Mouse (Mus musculus) midbrain, embryonic 15.5 days (tissue): ENCODE measurements around the gene Tmem131. TPM values are rescaled to one million over a fixed set of nuclear protein-coding genes. Genes with fewer than 3 reads are reported as not detected.
"Not testable (repeated sequence)": the region's sequence is repeated elsewhere in the genome, so short reads cannot be mapped to it uniquely, and the experiment has no call there.

Source experiments
- ATAC-seq: fragments of 200-750 bp; cut with Nextera tagmentation; replicated peaks from 2 replicates; pipeline ENCODE4 v1.8.0; 2017; ENCODE audit warnings: moderate TSS enrichment
- H3K27ac ChIP-seq: fragments of 300-500 bp; sonication (generic); 2 replicates; pipeline ENCODE4 v1.5.1; 2015; ENCODE audit warnings: mild to moderate bottlenecking, inconsistent platforms
- H3K27me3 ChIP-seq: fragments of 300-500 bp; sonication (generic); replicated peaks from 2 replicates; pipeline ENCODE4 v1.6.1; 2015; ENCODE audit warnings: inconsistent platforms
- H3K36me3 ChIP-seq: fragments of 300-500 bp; sonication (generic); replicated peaks from 2 replicates; pipeline ENCODE4 v1.6.1; 2015; ENCODE audit warnings: inconsistent platforms
- H3K4me1 ChIP-seq: fragments of 300-500 bp; sonication (generic); 2 replicates; pipeline ENCODE4 v1.6.1; 2015; ENCODE audit warnings: inconsistent platforms
- H3K4me2 ChIP-seq: fragments of 300-500 bp; sonication (generic); 2 replicates; pipeline ENCODE4 v1.6.1; 2015; ENCODE audit warnings: inconsistent platforms, mild to moderate bottlenecking, moderate library complexity
- H3K4me3 ChIP-seq: fragments of 300-500 bp; sonication (generic); 2 replicates; pipeline ENCODE4 v1.5.1; 2015; ENCODE audit warnings: mild to moderate bottlenecking, inconsistent platforms
- H3K9ac ChIP-seq: fragments of 300-500 bp; sonication (generic); 2 replicates; pipeline ENCODE4 v1.6.1; 2015; ENCODE audit warnings: mild to moderate bottlenecking, inconsistent platforms
- H3K9me3 ChIP-seq: fragments of 300-500 bp; sonication (generic); 2 replicates; pipeline ENCODE4 v1.6.1; 2016; ENCODE audit warnings: inconsistent platforms
- WGBS: fragments of 180-500 bp; shearing (Covaris S2); methylation state at CpG from one replicate; pipeline ENCODE4 v1.1.7; 2015; ENCODE audit warnings: mixed read lengths; 5-methylcytosine and 5-hydroxymethylcytosine counted together
- polyA plus RNA-seq: library from polyadenylated mRNA; unstranded; fragments of >200 nt; fragmentation: Nextera tagmentation; extraction: Ambion mirVana; gene quantifications from 2 replicates; pipeline ENCODE4 v1.2.1, GENCODE M21; 2015

The Tmem131 gene
- polyA plus RNA-seq, 1 experiment from 2014 or later, result 14.8 TPM

- H3K4me2 ChIP-seq, ATAC-seq, H3K9me3 ChIP-seq, H3K27ac ChIP-seq, H3K9ac ChIP-seq, H3K4me3 ChIP-seq, H3K27me3 ChIP-seq, H3K4me1 ChIP-seq, H3K36me3 ChIP-seq: not testable (repeated sequence)
- 91% methylated on average over 7 of the region's 7 CpGs for WGBS
These were observed 33.5 kb downstream of the Tmem131 start for GRCm38 (mm10) chr1:36909965-36910364.

GRCm38 (mm10) chr1:36905216-36905615 lies 38.2 kb downstream of the Tmem131 start:
- no peaks in the 10 kb centered on the region for H3K9me3 ChIP-seq
- ATAC-seq, result no peak
- no peaks in the 10 kb centered on the region for H3K27me3 ChIP-seq
- no peak overlapping the region for H3K4me2 ChIP-seq
- H3K36me3 ChIP-seq, result no peaks in the 10 kb centered on the region
- no peak overlapping the region for H3K27ac ChIP-seq
- H3K4me3 ChIP-seq, result no peak overlapping the region
- peaks cover 6% of the 10 kb centered on the region; the same call in 1 of the 2 replicates for H3K4me1 ChIP-seq
- no peak overlapping the region for H3K9ac ChIP-seq
- WGBS, result 90% methylated on average over 3 of the region's 3 CpGs

- Histone ChIP-seq H3K9ac (no peak overlapping the region), H3K27me3 (no peaks in the 10 kb centered on the region), H3K9me3 (no peaks in the 10 kb centered on the region), H3K36me3 (no peaks in the 10 kb centered on the region), H3K4me3 (no peak overlapping the region), H3K4me2 (no peak overlapping the region), H3K4me1 (peaks cover 6% of the 10 kb centered on the region; the same call in 1 of the 2 replicates), H3K27ac (no peak overlapping the region)
- ATAC-seq, result no peak
- 73% methylated on average over 6 of the region's 6 CpGs for WGBS
These were observed 39.0 kb downstream of the Tmem131 start for GRCm38 (mm10) chr1:36904489-36904888.

GRCm38 (mm10) chr1:36904084-36904451 lies 39.4 kb downstream of the Tmem131 start:
- ATAC-seq, result no peak
- Histone ChIP-seq H3K36me3 (no peaks in the 10 kb centered on the region), H3K4me3 (no peak overlapping the region), H3K9ac (no peak overlapping the region), H3K9me3 (no peaks in the 10 kb centered on the region), H3K4me2 (no peak overlapping the region), H3K27me3 (no peaks in the 10 kb centered on the region), H3K27ac (no peak overlapping the region), H3K4me1 (peaks cover 6% of the 10 kb centered on the region; the same call in 1 of the 2 replicates)
- 54% methylated on average over 3 of the region's 3 CpGs for WGBS

GRCm38 (mm10) chr1:36903376-36904083 lies 39.9 kb downstream of the Tmem131 start:
- 92% methylated on average over 15 of the region's 15 CpGs for WGBS
- Histone ChIP-seq H3K9me3 (no peaks in the 10 kb centered on the region), H3K36me3 (no peaks in the 10 kb centered on the region), H3K4me3 (no peak overlapping the region), H3K4me2 (no peak overlapping the region), H3K9ac (no peak overlapping the region), H3K27me3 (no peaks in the 10 kb centered on the region), H3K4me1 (peaks cover 6% of the 10 kb centered on the region; the same call in 1 of the 2 replicates), H3K27ac (no peak overlapping the region)
- ATAC-seq, result 0 out of 2 replicates have a peak, but pooled peaks have one; percentile 46

- WGBS, result 83% methylated on average over 11 of the region's 11 CpGs
- no peak overlapping the region for H3K9ac ChIP-seq
- no peaks in the 10 kb centered on the region for H3K36me3 ChIP-seq
- H3K4me2 ChIP-seq, result no peak overlapping the region
- no peaks in the 10 kb centered on the region for H3K27me3 ChIP-seq
- ATAC-seq, result no peak
- no peak overlapping the region for H3K4me3 ChIP-seq
- 0 out of 2 replicates have a peak overlapping the region, but pooled peaks have one; percentile 1 for H3K27ac ChIP-seq
- no peaks in the 10 kb centered on the region for H3K9me3 ChIP-seq
- peaks cover 6% of the 10 kb centered on the region; the same call in 1 of the 2 replicates for H3K4me1 ChIP-seq
These were observed 40.7 kb downstream of the Tmem131 start for GRCm38 (mm10) chr1:36902533-36903315.

- WGBS, result 95% methylated on average over 2 of the region's 2 CpGs
- H3K4me1 ChIP-seq, result peaks cover 6% of the 10 kb centered on the region; the same call in 1 of the 2 replicates
These were observed 43.8 kb downstream of the Tmem131 start for GRCm38 (mm10) chr1:36899622-36900021.

GRCm38 (mm10) chr1:36896423-36896822 lies 47.0 kb downstream of the Tmem131 start:
- Histone ChIP-seq H3K9ac (no peak overlapping the region), H3K27ac (no peak overlapping the region), H3K9me3 (no peaks in the 10 kb centered on the region), H3K36me3 (no peaks in the 10 kb centered on the region), H3K27me3 (no peaks in the 10 kb centered on the region), H3K4me3 (no peak overlapping the region), H3K4me1 (peaks cover 4% of the 10 kb centered on the region; the same call in 1 of the 2 replicates), H3K4me2 (no peak overlapping the region)
- WGBS, result 93% methylated on average over 4 of the region's 4 CpGs
- ATAC-seq, result no peak

More at GRCm38 (mm10) chr1:36899622-36900021, 43.8 kb downstream of the Tmem131 start:
- Histone ChIP-seq H3K9me3 (no peaks in the 10 kb centered on the region), H3K27me3 (no peaks in the 10 kb centered on the region), H3K27ac (no peak overlapping the region), H3K4me3 (no peak overlapping the region), H3K4me2 (no peak overlapping the region), H3K9ac (no peak overlapping the region), H3K36me3 (no peaks in the 10 kb centered on the region)
- no peak for ATAC-seq

- Histone ChIP-seq H3K9me3 (no peaks in the 10 kb centered on the region), H3K4me1 (peaks cover 12% of the 10 kb centered on the region; the same call in 1 of the 2 replicates), H3K9ac (no peak overlapping the region), H3K27ac (no peak overlapping the region), H3K4me2 (no peak overlapping the region), H3K36me3 (no peaks in the 10 kb centered on the region), H3K4me3 (no peak overlapping the region), H3K27me3 (no peaks in the 10 kb centered on the region)
- no peak for ATAC-seq
- WGBS, result 87% methylated on average over 3 of the region's 3 CpGs
These were observed 48.0 kb downstream of the Tmem131 start for GRCm38 (mm10) chr1:36895452-36895851.

GRCm38 (mm10) chr1:36894136-36894535 lies 49.3 kb downstream of the Tmem131 start:
- no peak for ATAC-seq
- Histone ChIP-seq H3K27ac (no peak overlapping the region), H3K36me3 (no peaks in the 10 kb centered on the region), H3K4me3 (no peak overlapping the region), H3K9me3 (no peaks in the 10 kb centered on the region), H3K9ac (no peak overlapping the region), H3K27me3 (no peaks in the 10 kb centered on the region), H3K4me2 (no peak overlapping the region), H3K4me1 (peaks cover 12% of the 10 kb centered on the region; the same call in 1 of the 2 replicates)
- over 99% methylated on average over 3 of the region's 3 CpGs for WGBS

GRCm38 (mm10) chr1:36893720-36894119 lies 49.7 kb downstream of the Tmem131 start:
- peaks cover 12% of the 10 kb centered on the region; the same call in 1 of the 2 replicates for H3K4me1 ChIP-seq
- not testable (repeated sequence) for H3K4me3 ChIP-seq, H3K9me3 ChIP-seq, H3K36me3 ChIP-seq, ATAC-seq, H3K27ac ChIP-seq, H3K27me3 ChIP-seq, H3K9ac ChIP-seq, H3K4me2 ChIP-seq
- 96% methylated on average over 5 of the region's 5 CpGs for WGBS

GRCm38 (mm10) chr1:36893146-36893545 lies 50.3 kb downstream of the Tmem131 start:
- no peaks in the 10 kb centered on the region for H3K36me3 ChIP-seq
- no peaks in the 10 kb centered on the region for H3K27me3 ChIP-seq
- 55% methylated on average over 6 of the region's 6 CpGs for WGBS
- H3K9me3 ChIP-seq, result no peaks in the 10 kb centered on the region
- H3K27ac ChIP-seq, result no peak overlapping the region
- no peak overlapping the region for H3K4me2 ChIP-seq
- no peak overlapping the region for H3K9ac ChIP-seq
- ATAC-seq, result no peak
- peaks cover 12% of the 10 kb centered on the region; the same call in 1 of the 2 replicates for H3K4me1 ChIP-seq
- H3K4me3 ChIP-seq, result no peak overlapping the region
